Mouse (Mus musculus) MEL (cell line): ENCODE results near the gene Kmt2d. TPM values are rescaled to one million over a fixed set of nuclear protein-coding genes. Genes with fewer than 3 reads are reported as not detected.

Experiments
- DNase-seq: peaks from one replicate; pipeline ENCODE4 v3.0.0; 2011; ENCODE audit warnings: low read depth, low spot score
- H3K27ac ChIP-seq: 2 replicates; pipeline ENCODE4 v1.5.1; 2012; ENCODE audit warnings: low read depth, mild to moderate bottlenecking, control low read depth, low read length, moderate library complexity; ENCODE audit not compliant: control insufficient read depth
- H3K27me3 ChIP-seq, 2 experiments: fragments of 150-350 bp in 1 of 2; sonication (generic) in 1 of 2; 2 replicates each; pipeline ENCODE4 v1.6.1; 2012; ENCODE audit warnings: low read length in 2 of 2, mild to moderate bottlenecking in 2 of 2, improper control_type of control experiment in 1 of 2, moderate library complexity in 1 of 2; ENCODE audit not compliant: insufficient read depth in 2 of 2, control insufficient read depth in 1 of 2
- H3K36me3 ChIP-seq, 2 experiments: 2 replicates each; pipeline ENCODE4 v1.6.1; 2012 to 2014; ENCODE audit warnings: low read length in 2 of 2, improper control_type of control experiment in 1 of 2, inconsistent platforms in 1 of 2, mild to moderate bottlenecking in 1 of 2; ENCODE audit not compliant: insufficient read depth in 2 of 2, control insufficient read depth in 1 of 2
- H3K4me1 ChIP-seq, 2 experiments: fragments of 150-350 bp in 1 of 2; sonication (generic) in 1 of 2; 2 replicates each; pipeline ENCODE4 v1.6.1; 2012; ENCODE audit warnings: low read length in 2 of 2, improper control_type of control experiment in 1 of 2, mild to moderate bottlenecking in 1 of 2; ENCODE audit not compliant: insufficient read depth in 2 of 2, control insufficient read depth in 1 of 2
- H3K4me3 ChIP-seq, 2 experiments: fragments of 150-350 bp in 1 of 2; sonication (generic) in 1 of 2; 2 replicates each; pipeline ENCODE4 v1.5.1; 2012; ENCODE audit warnings: low read depth in 2 of 2, low read length in 2 of 2, mild to moderate bottlenecking in 2 of 2, moderate library complexity in 2 of 2, control low read depth in 1 of 2, improper control_type of control experiment in 1 of 2; ENCODE audit not compliant: control insufficient read depth in 1 of 2, insufficient read depth in 1 of 2
- H3K79me2 ChIP-seq: 2 replicates; pipeline ENCODE4 v1.6.1; 2012; ENCODE audit warnings: mild to moderate bottlenecking, low read length, moderate library complexity; ENCODE audit not compliant: control insufficient read depth, poor library complexity, insufficient read depth
- H3K9ac ChIP-seq: 2 replicates; pipeline ENCODE4 v1.6.1; 2012; ENCODE audit warnings: low read depth, mild to moderate bottlenecking, control low read depth, low read length, moderate library complexity; ENCODE audit not compliant: control insufficient read depth, poor library complexity, severe bottlenecking
- H3K9me3 ChIP-seq: fragments of 150-350 bp; sonication (generic); replicated peaks from 2 replicates; pipeline ENCODE4 v1.6.1; 2012; ENCODE audit warnings: mild to moderate bottlenecking, low read length, improper control_type of control experiment, moderate library complexity; ENCODE audit not compliant: insufficient read depth
- BHLHE40 ChIP-seq: IDR thresholded peaks from 2 replicates; pipeline ENCODE4 v1.6.1; 2012; ENCODE audit warnings: low read depth, mild to moderate bottlenecking, inconsistent platforms, low read length, improper control_type of control experiment, borderline replicate concordance
- CTCF ChIP-seq, 3 experiments: IDR thresholded peaks in 2 of 3; conservative IDR thresholded peaks in 1 of 3; 2 replicates each; pipeline ENCODE4 v1.5.1; 2011 to 2012; ENCODE audit warnings: low read length in 3 of 3, low read depth in 2 of 3, mild to moderate bottlenecking in 2 of 3, improper control_type of control experiment in 1 of 3, inconsistent platforms in 1 of 3, mixed read lengths in 1 of 3, moderate library complexity in 1 of 3; ENCODE audit not compliant: control insufficient read depth in 1 of 3, insufficient read depth in 1 of 3, poor library complexity in 1 of 3, severe bottlenecking in 1 of 3
- E2F4 ChIP-seq: IDR thresholded peaks from 2 replicates; pipeline ENCODE4 v1.6.1; 2011; ENCODE audit warnings: low read depth, low read length, improper control_type of control experiment, borderline replicate concordance
- ELF1 ChIP-seq: IDR thresholded peaks from 2 replicates; pipeline ENCODE4 v1.6.1; 2014; ENCODE audit warnings: low read depth, mild to moderate bottlenecking, inconsistent platforms, low read length, improper control_type of control experiment, moderate library complexity
- EP300 ChIP-seq, 2 experiments: IDR thresholded peaks; 2 replicates each; pipeline ENCODE4 v1.6.1; 2011; ENCODE audit warnings: improper control_type of control experiment in 2 of 2, low read length in 2 of 2, low read depth in 1 of 2, mild to moderate bottlenecking in 1 of 2
- ETS1 ChIP-seq: IDR thresholded peaks from 2 replicates; pipeline ENCODE4 v1.6.1; 2012; ENCODE audit warnings: low read depth, mild to moderate bottlenecking, inconsistent platforms, low read length, improper control_type of control experiment, moderate library complexity
- GABPA ChIP-seq: IDR thresholded peaks from 2 replicates; pipeline ENCODE4 v1.6.1; 2012; ENCODE audit warnings: low read depth, mild to moderate bottlenecking, inconsistent platforms, low read length, improper control_type of control experiment, moderate library complexity
- GATA1 ChIP-seq: IDR thresholded peaks from 2 replicates; pipeline ENCODE4 v1.6.1; 2011; ENCODE audit warnings: low read depth, low read length, improper control_type of control experiment
- JUND ChIP-seq: IDR thresholded peaks from 2 replicates; pipeline ENCODE4 v1.6.1; 2011; ENCODE audit warnings: low read depth, mild to moderate bottlenecking, improper control_type of control experiment, low read length
- MAFK ChIP-seq: IDR thresholded peaks from 2 replicates; pipeline ENCODE4 v1.6.1; 2011; ENCODE audit warnings: low read depth, mild to moderate bottlenecking, low read length, improper control_type of control experiment, borderline replicate concordance
- MAX ChIP-seq: IDR thresholded peaks from 2 replicates; pipeline ENCODE4 v1.6.1; 2011; ENCODE audit warnings: low read length, improper control_type of control experiment
- MAZ ChIP-seq: IDR thresholded peaks from 2 replicates; pipeline ENCODE4 v1.6.1; 2012; ENCODE audit warnings: low read depth, mild to moderate bottlenecking, inconsistent platforms, low read length, improper control_type of control experiment
- MEF2A ChIP-seq: IDR thresholded peaks from 2 replicates; pipeline ENCODE4 v1.6.1; 2014; ENCODE audit warnings: low read depth, mild to moderate bottlenecking, inconsistent platforms, low read length, improper control_type of control experiment; ENCODE audit not compliant: poor library complexity, insufficient replicate concordance, severe bottlenecking; ENCODE audit errors: extremely low read depth
- MXI1 ChIP-seq: IDR thresholded peaks from 2 replicates; pipeline ENCODE4 v1.6.1; 2011; ENCODE audit warnings: mild to moderate bottlenecking, low read depth, low read length, improper control_type of control experiment
- MYB ChIP-seq: IDR thresholded peaks from 2 replicates; pipeline ENCODE4 v1.6.1; 2011; ENCODE audit warnings: mild to moderate bottlenecking, low read depth, low read length, improper control_type of control experiment
- MYC ChIP-seq: IDR thresholded peaks from 2 replicates; pipeline ENCODE4 v1.6.1; 2011; ENCODE audit warnings: low read depth, mild to moderate bottlenecking, low read length, improper control_type of control experiment, moderate library complexity
- NELFE ChIP-seq: IDR thresholded peaks from 2 replicates; pipeline ENCODE4 v1.6.1; 2011; ENCODE audit warnings: low read depth, low read length, improper control_type of control experiment
- NRF1 ChIP-seq: IDR thresholded peaks from 2 replicates; pipeline ENCODE4 v1.6.1; 2014; ENCODE audit warnings: low read depth, mild to moderate bottlenecking, inconsistent platforms, low read length, improper control_type of control experiment, moderate library complexity; ENCODE audit not compliant: poor library complexity, insufficient read depth, severe bottlenecking
- POLR2A ChIP-seq, 2 experiments: IDR thresholded peaks; 2 replicates each; pipeline ENCODE4 v1.6.1; 2011 to 2012; ENCODE audit warnings: low read length in 2 of 2, mild to moderate bottlenecking in 2 of 2, control low read depth in 1 of 2, improper control_type of control experiment in 1 of 2, low read depth in 1 of 2, moderate library complexity in 1 of 2; ENCODE audit not compliant: control insufficient read depth in 1 of 2, insufficient read depth in 1 of 2, poor library complexity in 1 of 2
- POLR2AphosphoS2 ChIP-seq: IDR thresholded peaks from 2 replicates; pipeline ENCODE4 v1.6.1; 2011; ENCODE audit warnings: low read length, improper control_type of control experiment
- POLR2AphosphoS5 ChIP-seq: IDR thresholded peaks from 2 replicates; pipeline ENCODE4 v1.6.1; 2012; ENCODE audit warnings: low read depth, borderline replicate concordance, mild to moderate bottlenecking, inconsistent platforms, low read length, moderate library complexity, mixed read lengths
- RCOR1 ChIP-seq: IDR thresholded peaks from 2 replicates; pipeline ENCODE4 v1.6.1; 2012; ENCODE audit warnings: low read depth, mild to moderate bottlenecking, inconsistent platforms, low read length, improper control_type of control experiment
- SIN3A ChIP-seq: IDR thresholded peaks from 2 replicates; pipeline ENCODE4 v1.6.1; 2012; ENCODE audit warnings: low read length, improper control_type of control experiment, inconsistent platforms
- SMC3 ChIP-seq: IDR thresholded peaks from 2 replicates; pipeline ENCODE4 v1.6.1; 2011; ENCODE audit warnings: low read depth, low read length, improper control_type of control experiment
- TBP ChIP-seq: IDR thresholded peaks from 2 replicates; pipeline ENCODE4 v1.8.0; 2011; ENCODE audit warnings: low read depth, low read length, improper control_type of control experiment
- TCF12 ChIP-seq: IDR thresholded peaks from 2 replicates; pipeline ENCODE4 v1.6.1; 2014; ENCODE audit warnings: low read depth, mild to moderate bottlenecking, inconsistent platforms, low read length, improper control_type of control experiment, moderate library complexity
- UBTF ChIP-seq: IDR thresholded peaks from 2 replicates; pipeline ENCODE4 v1.6.1; 2012; ENCODE audit warnings: low read depth, mild to moderate bottlenecking, inconsistent platforms, low read length, improper control_type of control experiment, moderate library complexity, borderline replicate concordance; ENCODE audit not compliant: insufficient read depth
- USF1 ChIP-seq: IDR thresholded peaks from 2 replicates; pipeline ENCODE4 v1.6.1; 2014; ENCODE audit warnings: low read depth, mild to moderate bottlenecking, inconsistent platforms, low read length, improper control_type of control experiment, moderate library complexity
- USF2 ChIP-seq, 2 experiments: IDR thresholded peaks; 2 replicates each; pipeline ENCODE4 v1.6.1; 2011 to 2012; ENCODE audit warnings: improper control_type of control experiment in 2 of 2, low read length in 2 of 2, borderline replicate concordance in 1 of 2, inconsistent platforms in 1 of 2, low read depth in 1 of 2, mild to moderate bottlenecking in 1 of 2; ENCODE audit not compliant: insufficient read depth in 1 of 2
- ZC3H11A ChIP-seq: IDR thresholded peaks from 2 replicates; pipeline ENCODE4 v1.6.1; 2012; ENCODE audit warnings: low read depth, mild to moderate bottlenecking, inconsistent platforms, low read length, improper control_type of control experiment
- ZMIZ1 ChIP-seq: IDR thresholded peaks from 2 replicates; pipeline ENCODE4 v1.6.1; 2012; ENCODE audit warnings: low read depth, mild to moderate bottlenecking, inconsistent platforms, low read length, improper control_type of control experiment, moderate library complexity
- ZNF384 ChIP-seq: IDR thresholded peaks from 2 replicates; pipeline ENCODE4 v1.6.1; 2012; ENCODE audit warnings: low read depth, mild to moderate bottlenecking, inconsistent platforms, low read length, improper control_type of control experiment
- polyA plus RNA-seq, 2 experiments: library from polyadenylated mRNA; stranded (reverse) in 1 of 2; unstranded in 1 of 2; fragments of >175 nt in 1 of 2; fragments of >200 nt in 1 of 2; gene quantifications; 2 replicates each; pipeline versions ENCODE4 v1.2.1 to v1.2.4; 2012; ENCODE audit warnings: low replicate concordance in 2 of 2, low read depth in 1 of 2; ENCODE audit not compliant: insufficient read length in 2 of 2, insufficient read depth in 1 of 2, missing spikeins in 1 of 2
- total RNA-seq: library from RNA; depleted of rRNA; stranded (reverse); fragments of 300-350 nt; gene quantifications from 2 replicates; pipeline ENCODE4 v1.2.3, GENCODE M21; 2012

Kmt2d gene
- total and polyA plus RNA-seq, 3 experiments: 12.5 to 47.7 (median 42.0) TPM

DNA sequence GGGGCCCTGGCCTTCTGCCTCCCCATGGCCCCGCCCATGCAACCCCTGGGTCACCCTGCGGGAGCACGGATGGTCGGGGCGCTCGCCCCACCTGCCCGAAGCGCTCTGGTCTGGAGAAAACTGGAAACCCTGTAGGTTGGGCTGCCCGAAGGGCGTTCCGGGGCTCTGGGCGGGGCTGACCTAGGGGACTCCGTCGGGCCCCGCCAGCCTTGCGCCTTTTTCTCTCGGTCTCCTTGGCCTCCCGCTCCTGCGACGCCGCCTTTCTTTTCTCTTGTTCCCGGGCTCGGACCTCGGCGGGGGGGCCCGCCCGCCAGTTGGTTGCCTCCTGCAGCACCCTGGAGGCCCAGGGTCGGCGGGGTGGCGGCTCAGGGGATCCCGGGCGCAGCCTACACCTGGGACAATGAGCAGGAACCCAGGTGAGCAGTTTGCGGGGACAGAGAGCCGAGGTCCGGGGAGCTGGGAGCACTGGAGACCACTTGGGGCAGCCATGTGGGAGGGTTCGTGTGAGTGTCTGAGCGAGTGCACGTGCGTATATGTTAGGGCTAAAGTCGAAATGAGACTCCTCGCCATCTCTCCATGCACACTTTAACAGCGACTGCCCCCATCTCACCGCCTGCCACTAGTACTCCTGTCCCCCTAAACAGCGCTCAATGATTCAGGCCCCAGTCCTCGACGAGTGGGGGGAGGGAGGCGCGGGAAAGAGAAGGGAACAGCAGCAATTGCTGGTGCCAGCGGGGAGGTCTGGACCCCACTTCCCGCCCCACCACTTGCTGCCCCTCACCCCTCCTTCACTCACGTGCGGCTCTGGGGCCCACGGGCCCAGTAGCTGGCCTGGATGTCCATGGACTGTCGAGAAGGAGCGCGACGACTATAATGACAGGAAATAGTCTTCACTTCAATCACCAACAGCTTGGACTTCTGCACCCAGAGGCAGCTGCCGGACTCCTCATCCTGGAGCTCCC lies 63.9 kb downstream of the Kmt2d start:
- TF ChIP-seq JUND (no peak), SIN3A (peak; percentile 25; the same call in 1 of the 2 replicates), GATA1 (no peak), CTCF (IDR thresholded peaks at IDR 0.05 in 2 of 3, conservative IDR thresholded peaks at IDR 0.05 in 1 of 3; ENCODE audit: control insufficient read depth in 1 of 3, insufficient read depth in 1 of 3, low read depth in 2 of 3, low read length in 3 of 3, poor library complexity in 1 of 3, severe bottlenecking in 1 of 3) (no peak), MYC (no peak), MYB (no peak), GABPA (no peak), TCF12 (no peak), UBTF (no peak), ELF1 (no peak), NRF1 (no peak), SMC3 (no peak), RCOR1 (no peak), MAZ (no peak), USF2 (IDR thresholded peaks at IDR 0.05; ENCODE audit: borderline replicate concordance in 1 of 2, insufficient read depth in 1 of 2, low read depth in 1 of 2, low read length in 2 of 2) (no peak), MAFK (no peak), EP300 (IDR thresholded peaks at IDR 0.05; ENCODE audit: low read depth in 1 of 2, low read length in 2 of 2) (no peak), MXI1 (peak; percentile 53), NELFE (peak; percentile 55), TBP (0 out of 2 replicates have a peak, but pooled peaks have one; percentile 4), ZNF384 (no peak), MAX (0 out of 2 replicates have a peak, but pooled peaks have one; percentile 43), POLR2AphosphoS5 (no peak), BHLHE40 (peak; percentile 52), ETS1 (no peak), ZC3H11A (no peak), MEF2A (no peak), USF1 (no peak), POLR2AphosphoS2 (peak; percentile 33; the same call in 1 of the 2 replicates), ZMIZ1 (no peak), POLR2A (IDR thresholded peaks at IDR 0.05; ENCODE audit: control insufficient read depth in 1 of 2, insufficient read depth in 1 of 2, low read depth in 1 of 2, low read length in 2 of 2, poor library complexity in 1 of 2) (peak in 1 of 2 experiments; percentile 61; a peak in 1 of 4 replicates), E2F4 (no peak)
- Histone ChIP-seq H3K4me1 (peaks cover 2 to 12% of the 10 kb centered on the region in 2 experiments; a peak in 2 of 4 replicates), H3K27ac (peak overlapping the region; percentile 73), H3K9ac (peak overlapping the region; percentile 85), H3K27me3 (no peaks in the 10 kb centered on the region), H3K79me2 (peaks cover 28% of the 10 kb centered on the region), H3K9me3 (no peaks in the 10 kb centered on the region), H3K4me3 (peak overlapping the region; percentile 58), H3K36me3 (peaks cover 3 to 8% of the 10 kb centered on the region in 2 experiments)
- DNase-seq: peak; percentile 75
